10 mouse cellular contexts compared by ENCODE assay signal in the genomic region with DNA sequence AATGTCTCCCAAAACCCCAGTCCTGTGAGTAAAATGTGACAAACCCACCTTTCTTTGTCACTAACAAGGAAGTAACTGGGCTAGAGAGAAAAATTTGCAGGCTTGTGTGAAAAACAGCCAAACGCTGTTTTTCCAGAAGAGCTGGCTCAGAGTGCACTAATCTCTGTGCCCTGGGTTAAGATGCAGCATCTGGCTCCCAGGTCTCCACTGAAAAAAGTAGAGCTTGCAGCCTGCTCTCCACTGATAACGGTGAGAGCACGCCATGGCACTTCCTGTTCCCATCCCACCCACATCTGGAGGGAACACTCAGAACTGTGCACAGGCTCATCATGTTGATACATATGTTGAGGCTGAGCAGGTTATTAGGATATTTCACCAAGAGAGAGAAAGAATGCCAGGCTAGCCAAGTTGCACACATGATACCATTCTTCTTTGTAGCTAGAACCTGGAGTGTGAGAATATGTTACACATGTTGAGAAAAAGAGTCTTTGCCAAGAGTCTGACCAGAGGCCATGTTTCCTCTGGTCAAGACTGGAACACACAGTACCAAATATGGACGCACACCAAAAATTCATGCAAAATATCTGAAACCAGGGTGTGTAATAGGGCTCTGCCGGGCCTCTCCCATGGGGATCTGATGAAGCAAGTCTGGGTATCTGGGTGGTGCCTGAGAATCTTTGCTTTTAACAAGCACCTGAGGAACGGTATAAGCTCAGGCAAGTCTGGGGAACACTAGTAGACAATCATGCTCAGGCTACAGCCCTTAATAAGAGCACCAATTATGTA.
A peak's percentile ranks its signal among the peaks of the same experiment; 100 is the strongest.
DNase-seq lines count a peak whose midpoint lies in the region; ATAC-seq and TF ChIP-seq lines count a peak whose summit lies in the region.
"Had no signal": no experiment of that assay in that cellular context is flagged by ENCODE, and none has a peak within 500 bp of the region (broad histone marks: within the 10 kb centered on the region; RNA-seq: fewer than 3 reads in every experiment).

No protein-coding gene starts in this region.

- no peak overlapping the region for H3K4me3 ChIP-seq in heart, embryonic 11.5 days (ENCODE audit: low read depth, low read length)
- H3K4me3 ChIP-seq in MEL (ENCODE audit: control insufficient read depth in 1 of 2, insufficient read depth in 1 of 2, low read depth in 2 of 2, low read length in 2 of 2) = peak overlapping the region; percentile 55 to 72; a peak in 3 of 4 replicates
- H3K4me3 ChIP-seq in intestine, embryonic 16.5 days (ENCODE audit: low read length) = no peak overlapping the region
- H3K4me3 ChIP-seq in kidney, embryonic 16.5 days (ENCODE audit: low read length) = no peak overlapping the region
- H3K4me3 ChIP-seq: hindbrain, embryonic 15.5 days; midbrain, embryonic 12.5 days had no signal

- H3K9me3 ChIP-seq in heart, embryonic 11.5 days (replicated peaks; ENCODE audit: control insufficient read depth, low read length) = no peaks in the 10 kb centered on the region
- no peaks in the 10 kb centered on the region for H3K9me3 ChIP-seq in MEL (replicated peaks; ENCODE audit: insufficient read depth, low read length)
- H3K9me3 ChIP-seq in intestine, embryonic 16.5 days (ENCODE audit: control insufficient read depth, low read length) = no peaks in the 10 kb centered on the region
- H3K9me3 ChIP-seq in kidney, embryonic 16.5 days (ENCODE audit: low read length) = no peaks in the 10 kb centered on the region
- H3K9me3 ChIP-seq: hindbrain, embryonic 15.5 days; midbrain, embryonic 12.5 days had no signal

- DNase-seq in heart, postnatal 4 days = no peak
- peak; percentile 96 for DNase-seq in MEL (ENCODE audit: low read depth, low spot score)
- peak; percentile 75 to 80 for DNase-seq in spleen, postnatal 4 days (ENCODE audit: low spot score in 2 of 2)
- DNase-seq in gastrocnemius, postnatal 25 days = no peak
- DNase-seq in cerebellum, postnatal 36 days = no peak

- H3K9ac ChIP-seq in heart, embryonic 11.5 days (ENCODE audit: low read depth, low read length) = no peak overlapping the region
- H3K9ac ChIP-seq in MEL (ENCODE audit: control insufficient read depth, low read depth, low read length, poor library complexity, severe bottlenecking) = peak overlapping the region; percentile 60
- no peak overlapping the region for H3K9ac ChIP-seq in intestine, embryonic 16.5 days (ENCODE audit: low read depth, low read length)
- H3K9ac ChIP-seq in kidney, embryonic 16.5 days (replicated peaks; ENCODE audit: low read length) = no peak overlapping the region
- H3K9ac ChIP-seq: hindbrain, embryonic 15.5 days; midbrain, embryonic 12.5 days had no signal

- TF ChIP-seq CTCF in MEL (IDR thresholded peaks at IDR 0.05 in 2 of 3, conservative IDR thresholded peaks at IDR 0.05 in 1 of 3; ENCODE audit: control insufficient read depth in 1 of 3, insufficient read depth in 1 of 3, low read depth in 2 of 3, low read length in 3 of 3, poor library complexity in 1 of 3, severe bottlenecking in 1 of 3) = no peak

- ATAC-seq in heart, embryonic 11.5 days (replicated peaks; ENCODE audit: insufficient number of reproducible peaks, low FRiP score, low TSS enrichment) = peak; percentile 79
- ATAC-seq in intestine, embryonic 16.5 days = peak; percentile 30; the same call in 1 of the 2 replicates
- no peak for ATAC-seq in kidney, embryonic 16.5 days (ENCODE audit: low FRiP score, low TSS enrichment)

- H3K27ac ChIP-seq in heart, embryonic 11.5 days (ENCODE audit: low read depth, low read length) = peak overlapping the region; percentile 77
- peak overlapping the region; percentile 89 for H3K27ac ChIP-seq in MEL (ENCODE audit: control insufficient read depth, low read depth, low read length)
- H3K27ac ChIP-seq in intestine, embryonic 16.5 days (ENCODE audit: low read length) = no peak overlapping the region
- no peak overlapping the region for H3K27ac ChIP-seq in kidney, embryonic 16.5 days (ENCODE audit: low read length)
- H3K27ac ChIP-seq: hindbrain, embryonic 15.5 days; midbrain, embryonic 12.5 days had no signal

- no peaks in the 10 kb centered on the region for H3K27me3 ChIP-seq in heart, embryonic 11.5 days (ENCODE audit: control insufficient read depth, insufficient read depth, low read length)
- H3K27me3 ChIP-seq in MEL (ENCODE audit: control insufficient read depth in 1 of 2, insufficient read depth in 2 of 2, low read length in 2 of 2) = no peaks in the 10 kb centered on the region
- no peaks in the 10 kb centered on the region for H3K27me3 ChIP-seq in intestine, embryonic 16.5 days (replicated peaks; ENCODE audit: control insufficient read depth, insufficient read depth, low read length)
- H3K27me3 ChIP-seq in kidney, embryonic 16.5 days (ENCODE audit: insufficient read depth, low read length) = no peaks in the 10 kb centered on the region
- H3K27me3 ChIP-seq: hindbrain, embryonic 15.5 days; midbrain, embryonic 12.5 days had no signal

- TF ChIP-seq POLR2A in MEL (IDR thresholded peaks at IDR 0.05; ENCODE audit: control insufficient read depth in 1 of 2, insufficient read depth in 1 of 2, low read depth in 1 of 2, low read length in 2 of 2, poor library complexity in 1 of 2) = peak in 1 of 2 experiments; percentile 36; a peak in 1 of 4 replicates

- no peaks in the 10 kb centered on the region; the same call in 1 of the 2 replicates for H3K36me3 ChIP-seq in heart, embryonic 11.5 days (ENCODE audit: control insufficient read depth, insufficient read depth, low read length)
- H3K36me3 ChIP-seq in MEL (ENCODE audit: control insufficient read depth in 1 of 2, insufficient read depth in 2 of 2, low read length in 2 of 2) = peaks cover 0 to 23% of the 10 kb centered on the region in 2 experiments; a peak in 2 of 4 replicates
- no peaks in the 10 kb centered on the region for H3K36me3 ChIP-seq in intestine, embryonic 16.5 days (ENCODE audit: control insufficient read depth, insufficient read depth, low read length)
- no peaks in the 10 kb centered on the region for H3K36me3 ChIP-seq in kidney, embryonic 16.5 days (ENCODE audit: insufficient read depth, low read length)
- H3K36me3 ChIP-seq: hindbrain, embryonic 15.5 days; midbrain, embryonic 12.5 days had no signal

- TF ChIP-seq EP300 in MEL (IDR thresholded peaks at IDR 0.05; ENCODE audit: low read depth in 1 of 2, low read length in 2 of 2) = peak; percentile 98

- no peaks in the 10 kb centered on the region; the same call in 1 of the 2 replicates for H3K79me2 ChIP-seq in MEL (ENCODE audit: control insufficient read depth, insufficient read depth, low read length, poor library complexity)

- peak overlapping the region; percentile 44; the same call in 1 of the 2 replicates for H3K4me2 ChIP-seq in heart, embryonic 11.5 days
- H3K4me2 ChIP-seq in intestine, embryonic 16.5 days (ENCODE audit: low read depth, low read length) = no peak overlapping the region
- no peak overlapping the region for H3K4me2 ChIP-seq in kidney, embryonic 16.5 days (replicated peaks; ENCODE audit: low read depth, low read length)
- H3K4me2 ChIP-seq: hindbrain, embryonic 15.5 days; midbrain, embryonic 12.5 days had no signal

- TF ChIP-seq RAD21 in MEL (IDR thresholded peaks at IDR 0.05; ENCODE audit: low read depth, low read length) = no peak

- 46% methylated on average over 6 of the region's 6 CpGs for WGBS in heart, embryonic 11.5 days (ENCODE audit: insufficient replicate concordance)
- WGBS in intestine, embryonic 16.5 days = 74% methylated on average over 6 of the region's 6 CpGs
- WGBS in kidney, embryonic 16.5 days = 65% methylated on average over 6 of the region's 6 CpGs

- H3K4me1 ChIP-seq in heart, embryonic 11.5 days (ENCODE audit: control insufficient read depth, insufficient read depth, low read length) = peaks cover 29% of the 10 kb centered on the region
- H3K4me1 ChIP-seq in MEL (ENCODE audit: control insufficient read depth in 1 of 2, insufficient read depth in 2 of 2, low read length in 2 of 2) = peaks cover 11 to 30% of the 10 kb centered on the region in 2 experiments
- peaks cover 9% of the 10 kb centered on the region; the same call in 1 of the 2 replicates for H3K4me1 ChIP-seq in intestine, embryonic 16.5 days (ENCODE audit: control insufficient read depth, insufficient read depth, low read length)
- peaks cover 37% of the 10 kb centered on the region for H3K4me1 ChIP-seq in kidney, embryonic 16.5 days (ENCODE audit: insufficient read depth, low read length)
- H3K4me1 ChIP-seq: hindbrain, embryonic 15.5 days; midbrain, embryonic 12.5 days had no signal

TF ChIP-seq in MEL, 35 proteins besides CTCF, POLR2A, EP300 and RAD21 (continues in another document):
- TF ChIP-seq TAL1 (IDR thresholded peaks at IDR 0.05; ENCODE audit: low read length) (peak; percentile 100), MAFK (IDR thresholded peaks at IDR 0.05; ENCODE audit: borderline replicate concordance, low read depth, low read length) (no peak), MEF2A (IDR thresholded peaks at IDR 0.05; ENCODE audit: extremely low read depth, insufficient replicate concordance, low read depth, low read length, poor library complexity, severe bottlenecking) (no peak), SMC3 (IDR thresholded peaks at IDR 0.05; ENCODE audit: low read depth, low read length) (no peak; the same call in 1 of the 2 replicates), USF2 (IDR thresholded peaks at IDR 0.05; ENCODE audit: borderline replicate concordance in 1 of 2, insufficient read depth in 1 of 2, low read depth in 1 of 2, low read length in 2 of 2) (no peak), ZKSCAN1 (IDR thresholded peaks at IDR 0.05; ENCODE audit: low read depth, low read length) (no peak), TBP (IDR thresholded peaks at IDR 0.05; ENCODE audit: low read depth, low read length) (peak; percentile 44; the same call in 1 of the 2 replicates), MAX (IDR thresholded peaks at IDR 0.05; ENCODE audit: low read length) (peak; percentile 75), JUND (IDR thresholded peaks at IDR 0.05; ENCODE audit: low read depth, low read length) (no peak), CHD1 (IDR thresholded peaks at IDR 0.05; ENCODE audit: low read depth, low read length) (no peak), GATA1 (IDR thresholded peaks at IDR 0.05; ENCODE audit: low read depth, low read length) (peak; percentile 98), MYC (IDR thresholded peaks at IDR 0.05; ENCODE audit: low read depth, low read length) (peak; percentile 93), KAT2A (conservative IDR thresholded peaks at IDR 0.05; ENCODE audit: low read depth, low read length) (no peak), MXI1 (IDR thresholded peaks at IDR 0.05; ENCODE audit: low read depth, low read length) (peak; percentile 74), ETS1 (IDR thresholded peaks at IDR 0.05; ENCODE audit: low read depth, low read length) (peak; percentile 97), BHLHE40 (IDR thresholded peaks at IDR 0.05; ENCODE audit: borderline replicate concordance, low read depth, low read length) (peak; percentile 89), ZNF384 (IDR thresholded peaks at IDR 0.05; ENCODE audit: low read depth, low read length) (peak; percentile 89), NRF1 (IDR thresholded peaks at IDR 0.05; ENCODE audit: insufficient read depth, low read depth, low read length, poor library complexity, severe bottlenecking) (no peak), RCOR1 (IDR thresholded peaks at IDR 0.05; ENCODE audit: low read depth, low read length) (peak; percentile 97)

Comparison
In these comparisons a context has a peak if more than half of its experiments do, and no peak if none do; other contexts are left out.
1. H3K27ac ChIP-seq: peak in heart, embryonic 11.5 days (single experiment) and MEL (single experiment); none in intestine, embryonic 16.5 days (single experiment) and kidney, embryonic 16.5 days (single experiment).
2. H3K4me3 ChIP-seq: peak in MEL (2 of 2); none in heart, embryonic 11.5 days (single experiment), intestine, embryonic 16.5 days (single experiment) and kidney, embryonic 16.5 days (single experiment).
3. DNase-seq: peak in MEL (single experiment) and spleen, postnatal 4 days (2 of 2); none in heart, postnatal 4 days (single experiment), gastrocnemius, postnatal 25 days (single experiment) and cerebellum, postnatal 36 days (0 of 2).